Mouse (Mus musculus) myocyte (in vitro differentiated cells): ENCODE results near the gene Cnp.

Experiments used
- CEBPB ChIP-seq: IDR thresholded peaks from 2 replicates; pipeline ENCODE4 v1.6.1; 2011; ENCODE audit warnings: mild to moderate bottlenecking, moderate library complexity; ENCODE audit not compliant: poor library complexity, insufficient read depth, severe bottlenecking
- E2F4 ChIP-seq: IDR thresholded peaks from one replicate; pipeline ENCODE4 v1.6.1; 2011; ENCODE audit warnings: mild to moderate bottlenecking, control low read depth, moderate library complexity; ENCODE audit not compliant: insufficient read depth
- POLR2A ChIP-seq: IDR thresholded peaks from one replicate; pipeline ENCODE4 v1.6.1; 2011; ENCODE audit warnings: low read depth, mild to moderate bottlenecking, control low read depth, moderate library complexity; ENCODE audit not compliant: insufficient read length
- REST ChIP-seq: IDR thresholded peaks from one replicate; pipeline ENCODE4 v1.6.1; 2011; ENCODE audit warnings: mild to moderate bottlenecking, control low read depth, moderate library complexity; ENCODE audit not compliant: insufficient read depth, insufficient read length
- TCF3 ChIP-seq: IDR thresholded peaks from one replicate; pipeline ENCODE4 v1.6.1; 2011; ENCODE audit warnings: low read depth, control low read depth; ENCODE audit not compliant: insufficient read length

DNA sequence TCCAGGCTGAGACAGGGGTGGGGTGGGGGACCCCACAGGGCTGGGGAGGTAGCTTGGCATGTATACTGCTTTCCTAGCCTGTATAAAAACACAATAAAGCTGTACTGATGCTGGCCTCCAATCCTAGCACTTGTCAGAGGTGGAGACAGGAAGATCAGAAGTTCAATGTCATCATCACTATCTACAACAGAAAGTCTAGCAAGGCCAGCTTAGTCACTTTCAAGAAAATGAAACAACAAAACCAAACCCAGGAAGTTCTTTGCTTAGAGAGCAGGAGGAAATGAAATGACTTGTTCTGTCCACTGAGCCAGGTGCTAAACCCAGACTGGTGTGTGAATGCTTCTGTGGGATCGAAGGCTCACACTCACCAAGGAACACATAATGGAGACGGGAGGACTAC, 13.8 kb downstream of the Cnp start:
- TF ChIP-seq E2F4, result no peak
- TF ChIP-seq POLR2A, result no peak
- no peak for TF ChIP-seq TCF3
- TF ChIP-seq REST, result no peak
- TF ChIP-seq CEBPB, result no peak
